Mouse (Mus musculus): ENCODE measurements around the gene Dnah5.

GRCm38 (mm10) chr15:28189668-28190067 is 13.9 kb upstream of the Dnah5 start:
- TF ChIP-seq CTCF (IDR thresholded peaks at IDR 0.05), result no peak
- TF ChIP-seq POLR2A (IDR thresholded peaks at IDR 0.05; ENCODE audit: insufficient read depth, low read depth, low read length), result no peak
- TF ChIP-seq EP300 (IDR thresholded peaks at IDR 0.05; ENCODE audit: insufficient read depth, low read depth, low read length), result no peak
